Mouse (Mus musculus) embryonic facial prominence, embryonic 13.5 days (tissue): Measurements from ENCODE around the gene Car9. TPM values are rescaled to one million over a fixed set of nuclear protein-coding genes. Genes with fewer than 3 reads are reported as not detected.
A peak's percentile ranks its signal among the peaks of the same experiment; 100 is the strongest.
"Not testable (repeated sequence)": the region's sequence is repeated elsewhere in the genome, so short reads cannot be mapped to it uniquely, and the experiment has no call there.

ENCODE experiments used
- ATAC-seq: fragments of 200-750 bp; cut with Nextera tagmentation; 2 replicates; pipeline ENCODE4 v1.8.0; 2017; ENCODE audit warnings: low read depth; ENCODE audit not compliant: insufficient number of reproducible peaks, insufficient read depth, low FRiP score, low TSS enrichment
- H3K27ac ChIP-seq: fragments of 300-500 bp; sonication (generic); 2 replicates; pipeline ENCODE4 v1.5.1; 2015; ENCODE audit warnings: moderate library complexity, mild to moderate bottlenecking, inconsistent platforms
- H3K27me3 ChIP-seq: fragments of 300-500 bp; sonication (generic); 2 replicates; pipeline ENCODE4 v1.6.1; 2015; ENCODE audit warnings: mild to moderate bottlenecking, inconsistent platforms
- H3K36me3 ChIP-seq: fragments of 300-500 bp; sonication (generic); 2 replicates; pipeline ENCODE4 v1.6.1; 2015; ENCODE audit warnings: mild to moderate bottlenecking, inconsistent platforms
- H3K4me1 ChIP-seq: fragments of 300-500 bp; sonication (generic); 2 replicates; pipeline ENCODE4 v1.6.1; 2015; ENCODE audit warnings: inconsistent platforms
- H3K4me2 ChIP-seq: fragments of 300-500 bp; sonication (generic); 2 replicates; pipeline ENCODE4 v1.6.1; 2015; ENCODE audit warnings: moderate library complexity, mild to moderate bottlenecking, inconsistent platforms
- H3K4me3 ChIP-seq: fragments of 300-500 bp; sonication (generic); 2 replicates; pipeline ENCODE4 v1.5.1; 2015; ENCODE audit warnings: mild to moderate bottlenecking, inconsistent platforms
- H3K9ac ChIP-seq: fragments of 300-500 bp; sonication (generic); 2 replicates; pipeline ENCODE4 v1.6.1; 2015; ENCODE audit warnings: mild to moderate bottlenecking, inconsistent platforms
- H3K9me3 ChIP-seq: fragments of 300-500 bp; sonication (generic); 2 replicates; pipeline ENCODE4 v1.6.1; 2016; ENCODE audit warnings: inconsistent platforms
- WGBS: fragments of 180-500 bp; shearing (Covaris S2); methylation state at CpG from one replicate; pipeline ENCODE4 v1.1.7; 2015; ENCODE audit warnings: mixed read lengths; 5-methylcytosine and 5-hydroxymethylcytosine counted together
- polyA plus RNA-seq: library from polyadenylated mRNA; unstranded; fragments of >200 nt; fragmentation: Nextera tagmentation; extraction: Ambion mirVana; gene quantifications from 2 replicates; pipeline ENCODE4 v1.2.1, GENCODE M21; 2015

Car9 gene
- polyA plus RNA-seq, 1 experiment from 2014 or later = 1.5 TPM

- ATAC-seq = no peak
- Histone ChIP-seq H3K27ac (no peak overlapping the region), H3K36me3 (no peaks in the 10 kb centered on the region), H3K9me3 (no peaks in the 10 kb centered on the region), H3K4me3 (no peak overlapping the region), H3K4me2 (no peak overlapping the region), H3K27me3 (no peaks in the 10 kb centered on the region), H3K9ac (no peak overlapping the region), H3K4me1 (0 out of 2 replicates have a peak, but pooled peaks cover 3% of the 10 kb centered on the region)
- 85% methylated on average over 5 of the region's 5 CpGs for WGBS
Measured at GRCm38 (mm10) chr4:43480985-43481384, 25.8 kb upstream of the Car9 start.

GRCm38 (mm10) chr4:43481894-43482456 is 24.8 kb upstream of the Car9 start:
- no peaks in the 10 kb centered on the region for H3K9me3 ChIP-seq
- no peak overlapping the region for H3K4me2 ChIP-seq
- no peak overlapping the region for H3K9ac ChIP-seq
- 0 out of 2 replicates have a peak, but pooled peaks cover 3% of the 10 kb centered on the region for H3K4me1 ChIP-seq
- 67% methylated on average over 7 of the region's 7 CpGs for WGBS
- no peaks in the 10 kb centered on the region for H3K27me3 ChIP-seq
- H3K36me3 ChIP-seq = no peaks in the 10 kb centered on the region
- H3K27ac ChIP-seq = no peak overlapping the region
- H3K4me3 ChIP-seq = no peak overlapping the region
- no peak for ATAC-seq

- Histone ChIP-seq H3K27ac (no peak overlapping the region), H3K36me3 (no peaks in the 10 kb centered on the region)
- WGBS = 73% methylated on average over 10 of the region's 10 CpGs
Measured at GRCm38 (mm10) chr4:43482591-43482990, 24.2 kb upstream of the Car9 start.

GRCm38 (mm10) chr4:43483535-43484091 is 23.2 kb upstream of the Car9 start, which contains the start of gene Sit1:
Gene Sit1 (minus strand): TSS chr4:43483734.
- H3K9ac ChIP-seq = no peak within 1 kb of the TSS
- no peak within 1 kb of the TSS for H3K4me3 ChIP-seq
- 58% methylated on average over 12 of the region's 12 CpGs for WGBS
- H3K36me3 ChIP-seq = no peaks in the 10 kb centered on the region
- H3K27ac ChIP-seq = no peak within 1 kb of the TSS
- no peaks in the 10 kb centered on the region for H3K27me3 ChIP-seq
- no peak for ATAC-seq
- no peaks in the 10 kb centered on the region for H3K4me1 ChIP-seq
- H3K4me2 ChIP-seq = no peak within 1 kb of the TSS
- no peaks in the 10 kb centered on the region for H3K9me3 ChIP-seq

More at GRCm38 (mm10) chr4:43482591-43482990, 24.2 kb upstream of the Car9 start:
- Histone ChIP-seq H3K4me2 (no peak overlapping the region), H3K9me3 (no peaks in the 10 kb centered on the region), H3K27me3 (no peaks in the 10 kb centered on the region), H3K4me3 (no peak overlapping the region), H3K4me1 (0 out of 2 replicates have a peak, but pooled peaks cover 3% of the 10 kb centered on the region), H3K9ac (no peak overlapping the region)
- ATAC-seq = no peak

GRCm38 (mm10) chr4:43485666-43486065 is 21.1 kb upstream of the Car9 start:
- not testable (repeated sequence) for H3K4me2 ChIP-seq, H3K4me3 ChIP-seq, H3K27me3 ChIP-seq, ATAC-seq, H3K9me3 ChIP-seq, H3K4me1 ChIP-seq, H3K36me3 ChIP-seq, H3K9ac ChIP-seq, H3K27ac ChIP-seq
- 88% methylated on average over 5 of the region's 5 CpGs for WGBS

- H3K4me1 ChIP-seq = peaks cover 5% of the 10 kb centered on the region
- no peak for ATAC-seq
- H3K27ac ChIP-seq = no peak overlapping the region
- WGBS = 92% methylated on average over 3 of the region's 3 CpGs
- H3K27me3 ChIP-seq = no peaks in the 10 kb centered on the region
- H3K9me3 ChIP-seq = no peaks in the 10 kb centered on the region
- no peaks in the 10 kb centered on the region for H3K36me3 ChIP-seq
- no peak overlapping the region for H3K4me3 ChIP-seq
- H3K4me2 ChIP-seq = no peak overlapping the region
- no peak overlapping the region for H3K9ac ChIP-seq
Measured at GRCm38 (mm10) chr4:43489611-43490010, 17.2 kb upstream of the Car9 start.

- ATAC-seq = no peak
- no peak overlapping the region for H3K4me3 ChIP-seq
- 86% methylated on average over 5 of the region's 5 CpGs for WGBS
Measured at GRCm38 (mm10) chr4:43490801-43491200, 16.0 kb upstream of the Car9 start.

GRCm38 (mm10) chr4:43492101-43492820 is 14.5 kb upstream of the Car9 start:
- no peak overlapping the region for H3K9ac ChIP-seq
- H3K36me3 ChIP-seq = peaks cover 19% of the 10 kb centered on the region
- H3K9me3 ChIP-seq = no peaks in the 10 kb centered on the region
- WGBS = 47% methylated on average over 12 of the region's 12 CpGs
- H3K27ac ChIP-seq = peak overlapping the region; percentile 93
- peak overlapping the region; percentile 70 for H3K4me3 ChIP-seq
- no peak for ATAC-seq
- no peaks in the 10 kb centered on the region for H3K27me3 ChIP-seq
- H3K4me1 ChIP-seq = peaks cover 19% of the 10 kb centered on the region
- H3K4me2 ChIP-seq = peak overlapping the region; percentile 60

More at GRCm38 (mm10) chr4:43490801-43491200, 16.0 kb upstream of the Car9 start:
- Histone ChIP-seq H3K27ac (no peak overlapping the region), H3K36me3 (peaks cover 4% of the 10 kb centered on the region; the same call in 1 of the 2 replicates), H3K9me3 (no peaks in the 10 kb centered on the region), H3K9ac (no peak overlapping the region), H3K27me3 (no peaks in the 10 kb centered on the region), H3K4me1 (peaks cover 11% of the 10 kb centered on the region), H3K4me2 (no peak overlapping the region)

GRCm38 (mm10) chr4:43492821-43493185 is 14.0 kb upstream of the Car9 start, which contains the start of gene Ccdc107:
Gene Ccdc107 (plus strand): TSS chr4:43492900.
- peaks cover 25% of the 10 kb centered on the region for H3K4me1 ChIP-seq
- peak within 1 kb of the TSS; percentile 60 for H3K4me2 ChIP-seq
- peaks cover 22% of the 10 kb centered on the region for H3K36me3 ChIP-seq
- peak within 1 kb of the TSS; percentile 84 for H3K9ac ChIP-seq
- H3K27ac ChIP-seq = peak within 1 kb of the TSS; percentile 93
- H3K9me3 ChIP-seq = no peaks in the 10 kb centered on the region
- H3K4me3 ChIP-seq = peak within 1 kb of the TSS; percentile 70
- WGBS = under 1% methylated on average over 25 of the region's 25 CpGs
- no peaks in the 10 kb centered on the region for H3K27me3 ChIP-seq
- ATAC-seq = peak; percentile 96

GRCm38 (mm10) chr4:43493186-43493845 is 13.4 kb upstream of the Car9 start:
- under 1% methylated on average over 47 of the region's 47 CpGs for WGBS
- peak overlapping the region; percentile 84 for H3K9ac ChIP-seq

GRCm38 (mm10) chr4:43493846-43494240 is 12.9 kb upstream of the Car9 start:
- ATAC-seq = no peak

More at GRCm38 (mm10) chr4:43493186-43493845, 13.4 kb upstream of the Car9 start:
- Histone ChIP-seq H3K9me3 (no peaks in the 10 kb centered on the region), H3K36me3 (peaks cover 22% of the 10 kb centered on the region), H3K27ac (peak overlapping the region; percentile 93), H3K4me1 (peaks cover 30% of the 10 kb centered on the region), H3K4me3 (peak overlapping the region; percentile 70), H3K4me2 (peak overlapping the region; percentile 60), H3K27me3 (no peaks in the 10 kb centered on the region)
- ATAC-seq = peak; percentile 88

More at GRCm38 (mm10) chr4:43493846-43494240, 12.9 kb upstream of the Car9 start:
- Histone ChIP-seq H3K9ac (peak overlapping the region; percentile 84), H3K27me3 (no peaks in the 10 kb centered on the region), H3K9me3 (no peaks in the 10 kb centered on the region), H3K36me3 (peaks cover 22% of the 10 kb centered on the region), H3K4me2 (peak overlapping the region; percentile 60), H3K4me1 (peaks cover 35% of the 10 kb centered on the region), H3K4me3 (peak overlapping the region; percentile 70), H3K27ac (peak overlapping the region; percentile 93)
- WGBS = 2% methylated on average over 9 of the region's 9 CpGs
